Mouse (Mus musculus) liver, embryonic 13.5 days (tissue): ENCODE results near the gene Rasl11b. TPM values are rescaled to one million over a fixed set of nuclear protein-coding genes. Genes with fewer than 3 reads are reported as not detected.

ENCODE experiments used
- ATAC-seq: fragments of 200-750 bp; cut with Nextera tagmentation; 2 replicates; pipeline ENCODE4 v1.8.0; 2017; ENCODE audit warnings: low read depth, mild to moderate bottlenecking, moderate number of reproducible peaks, moderate library complexity
- DNase-seq: peaks from one replicate; pipeline ENCODE4 v3.0.0; 2022
- H3K27ac ChIP-seq: fragments of 300-500 bp; sonication (generic); 2 replicates; pipeline ENCODE4 v1.5.1; 2015; ENCODE audit warnings: moderate library complexity, mild to moderate bottlenecking, inconsistent platforms
- H3K27me3 ChIP-seq: fragments of 300-500 bp; sonication (generic); 2 replicates; pipeline ENCODE4 v1.6.1; 2015; ENCODE audit warnings: mild to moderate bottlenecking, inconsistent platforms
- H3K36me3 ChIP-seq: fragments of 300-500 bp; sonication (generic); 2 replicates; pipeline ENCODE4 v1.6.1; 2015; ENCODE audit warnings: mild to moderate bottlenecking, inconsistent platforms
- H3K4me1 ChIP-seq: fragments of 300-500 bp; sonication (generic); replicated peaks from 2 replicates; pipeline ENCODE4 v1.6.1; 2015; ENCODE audit warnings: inconsistent platforms
- H3K4me2 ChIP-seq: fragments of 300-500 bp; sonication (generic); 2 replicates; pipeline ENCODE4 v1.6.1; 2015; ENCODE audit warnings: inconsistent platforms, mild to moderate bottlenecking, moderate library complexity
- H3K4me3 ChIP-seq: fragments of 300-500 bp; sonication (generic); replicated peaks from 2 replicates; pipeline ENCODE4 v1.5.1; 2015; ENCODE audit warnings: mild to moderate bottlenecking, inconsistent platforms
- H3K9ac ChIP-seq: fragments of 300-500 bp; sonication (generic); 2 replicates; pipeline ENCODE4 v1.6.1; 2015; ENCODE audit warnings: mild to moderate bottlenecking, inconsistent platforms
- H3K9me3 ChIP-seq: fragments of 300-500 bp; sonication (generic); replicated peaks from 2 replicates; pipeline ENCODE4 v1.6.1; 2016; ENCODE audit warnings: inconsistent platforms
- WGBS: fragments of 180-500 bp; shearing (Covaris S2); methylation state at CpG from one replicate; pipeline ENCODE4 v1.1.7; 2015; ENCODE audit not compliant: insufficient replicate concordance; 5-methylcytosine and 5-hydroxymethylcytosine counted together
- polyA plus RNA-seq: library from polyadenylated mRNA; unstranded; fragments of >200 nt; fragmentation: Nextera tagmentation; extraction: Ambion mirVana; gene quantifications from 2 replicates; pipeline ENCODE4 v1.2.1, GENCODE M21; 2015

The Rasl11b gene
- polyA plus RNA-seq, 1 experiment from 2014 or later = 4.3 TPM

DNA sequence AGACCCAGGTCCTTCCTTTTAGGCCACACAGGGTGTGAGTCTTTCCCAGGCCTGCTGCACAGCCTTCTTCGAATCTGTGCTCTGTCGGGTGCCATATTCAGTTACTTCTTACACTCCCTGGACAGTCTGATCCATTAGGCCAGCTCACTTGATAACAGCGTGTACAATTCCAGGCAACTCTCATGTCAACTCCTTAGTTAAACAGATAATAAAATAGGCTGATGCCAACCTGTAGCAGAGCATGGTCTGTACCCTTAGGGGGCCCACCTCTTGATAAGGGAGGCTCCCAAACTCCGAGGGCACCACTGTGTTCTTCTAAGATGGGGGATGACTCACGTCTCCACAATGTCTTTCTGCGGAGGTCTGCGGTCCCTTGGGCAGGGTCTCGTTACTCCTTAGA lies 45.2 kb downstream of the Rasl11b start:
- WGBS = 69% methylated on average over 8 of the region's 8 CpGs
- no peaks in the 10 kb centered on the region for H3K36me3 ChIP-seq
- no peak overlapping the region for H3K4me2 ChIP-seq
- no peak overlapping the region for H3K4me3 ChIP-seq
- no peak overlapping the region for H3K9ac ChIP-seq
- DNase-seq (no peak), ATAC-seq (no peak)
- no peak overlapping the region for H3K27ac ChIP-seq
- no peaks in the 10 kb centered on the region for H3K9me3 ChIP-seq
- H3K27me3 ChIP-seq = no peaks in the 10 kb centered on the region
- H3K4me1 ChIP-seq = peaks cover 2% of the 10 kb centered on the region; the same call in 1 of the 2 replicates

DNA sequence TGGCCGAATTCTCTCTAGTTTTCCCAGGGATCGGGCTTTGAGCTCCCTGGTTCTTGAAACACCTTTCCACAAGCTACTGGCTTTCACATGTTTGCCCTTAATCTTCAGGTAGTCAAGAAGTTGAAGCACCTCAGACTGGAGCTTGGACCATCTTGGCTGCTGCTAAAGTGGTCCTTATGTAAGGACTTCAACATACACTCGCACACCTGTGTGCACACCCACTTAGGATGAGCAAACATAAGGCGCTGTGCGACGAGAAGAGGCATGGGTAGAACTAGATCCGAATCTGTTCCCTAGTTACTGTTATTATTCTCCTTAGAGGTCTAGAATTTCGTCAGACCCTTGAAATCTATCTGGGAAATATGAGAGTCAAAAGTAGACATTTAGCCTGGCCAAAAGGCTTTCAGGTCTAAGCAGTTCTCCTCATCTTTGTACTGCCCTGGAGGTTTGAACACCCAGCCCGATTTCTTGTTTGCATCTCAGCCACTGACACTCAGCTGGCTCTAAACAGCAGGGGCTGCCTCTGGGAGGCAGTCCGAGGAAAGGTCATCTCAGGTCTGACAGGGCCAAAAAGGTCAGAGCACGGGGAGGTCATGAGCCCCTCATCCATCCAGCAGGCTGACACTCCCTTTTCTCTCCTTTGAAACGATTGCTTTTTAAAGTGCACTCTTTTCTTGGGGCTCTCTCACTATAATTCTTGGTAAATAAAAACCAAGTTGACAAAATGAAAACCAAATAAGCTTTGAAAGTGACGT lies 46.0 kb downstream of the Rasl11b start:
- DNase-seq = no peak
- no peak overlapping the region for H3K27ac ChIP-seq
- H3K27me3 ChIP-seq = no peaks in the 10 kb centered on the region
- no peaks in the 10 kb centered on the region for H3K9me3 ChIP-seq
- H3K4me1 ChIP-seq = no peaks in the 10 kb centered on the region; the same call in 1 of the 2 replicates
- 62% methylated on average over 13 of the region's 13 CpGs for WGBS
- H3K9ac ChIP-seq = no peak overlapping the region
- H3K4me2 ChIP-seq = no peak overlapping the region
- no peak overlapping the region for H3K4me3 ChIP-seq
- H3K36me3 ChIP-seq = no peaks in the 10 kb centered on the region
- no peak for ATAC-seq

DNA sequence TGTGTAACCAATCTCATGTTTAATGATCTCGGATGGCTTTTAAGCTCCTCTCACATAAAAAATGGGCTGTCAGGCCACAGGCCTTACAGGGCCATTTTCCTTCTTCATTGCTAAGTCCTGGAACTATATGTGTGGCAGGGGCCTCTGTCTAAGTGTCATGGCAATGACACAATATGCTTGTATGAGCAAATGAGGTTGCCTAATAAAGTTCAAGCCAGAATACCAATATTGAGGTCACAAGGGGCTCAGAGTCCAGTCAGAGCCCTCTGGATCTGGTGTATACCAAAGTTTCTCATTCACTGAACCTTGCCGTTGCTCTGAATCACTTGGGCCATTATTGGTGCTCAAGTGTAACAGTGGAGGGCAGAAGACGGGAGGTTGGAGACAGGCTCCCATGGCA lies 47.6 kb downstream of the Rasl11b start:
- H3K9ac ChIP-seq = no peak overlapping the region
- no peaks in the 10 kb centered on the region for H3K27me3 ChIP-seq
- no peak for ATAC-seq
- H3K9me3 ChIP-seq = no peaks in the 10 kb centered on the region
- H3K36me3 ChIP-seq = no peaks in the 10 kb centered on the region
- DNase-seq = no peak
- H3K4me1 ChIP-seq = no peaks in the 10 kb centered on the region; the same call in 1 of the 2 replicates
- 67% methylated on average over 3 of the region's 3 CpGs for WGBS
- no peak overlapping the region for H3K27ac ChIP-seq
- H3K4me3 ChIP-seq = no peak overlapping the region
- H3K4me2 ChIP-seq = no peak overlapping the region

DNA sequence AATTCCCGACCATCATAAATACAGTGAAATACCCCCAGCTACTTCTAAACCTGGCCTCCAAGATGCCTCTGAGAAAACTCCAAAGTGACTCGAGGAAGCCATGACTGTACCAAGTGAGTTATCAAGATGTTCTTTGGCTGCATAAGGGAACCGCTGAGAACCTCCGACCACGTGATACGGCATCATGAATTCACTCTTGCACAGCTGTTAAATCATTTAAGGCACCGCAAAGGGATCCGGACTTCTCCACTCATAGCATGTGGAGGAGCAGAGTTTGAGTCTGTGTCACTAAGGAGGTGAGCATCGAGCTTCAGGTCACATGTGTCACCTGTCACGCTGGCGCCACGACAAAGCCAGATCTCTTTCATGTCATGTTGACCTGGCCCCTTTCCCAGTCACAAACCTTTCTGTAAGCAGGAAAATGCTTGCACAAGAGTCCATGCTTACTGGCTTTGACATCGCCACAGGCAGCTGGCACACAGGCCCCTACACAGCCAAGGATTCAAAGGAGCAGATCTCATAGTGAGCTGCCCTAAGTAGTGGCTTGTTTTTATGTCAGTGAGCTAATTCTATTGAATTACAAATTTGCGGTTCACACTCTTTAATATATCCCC lies 49.4 kb downstream of the Rasl11b start:
- H3K4me3 ChIP-seq = no peak overlapping the region
- no peak for ATAC-seq
- H3K4me1 ChIP-seq = no peaks in the 10 kb centered on the region; the same call in 1 of the 2 replicates
- H3K9ac ChIP-seq = no peak overlapping the region
- no peak for DNase-seq
- H3K9me3 ChIP-seq = no peaks in the 10 kb centered on the region
- WGBS = 84% methylated on average over 14 of the region's 14 CpGs
- H3K27me3 ChIP-seq = no peaks in the 10 kb centered on the region
- no peak overlapping the region for H3K4me2 ChIP-seq
- no peaks in the 10 kb centered on the region for H3K36me3 ChIP-seq
- H3K27ac ChIP-seq = no peak overlapping the region

DNA sequence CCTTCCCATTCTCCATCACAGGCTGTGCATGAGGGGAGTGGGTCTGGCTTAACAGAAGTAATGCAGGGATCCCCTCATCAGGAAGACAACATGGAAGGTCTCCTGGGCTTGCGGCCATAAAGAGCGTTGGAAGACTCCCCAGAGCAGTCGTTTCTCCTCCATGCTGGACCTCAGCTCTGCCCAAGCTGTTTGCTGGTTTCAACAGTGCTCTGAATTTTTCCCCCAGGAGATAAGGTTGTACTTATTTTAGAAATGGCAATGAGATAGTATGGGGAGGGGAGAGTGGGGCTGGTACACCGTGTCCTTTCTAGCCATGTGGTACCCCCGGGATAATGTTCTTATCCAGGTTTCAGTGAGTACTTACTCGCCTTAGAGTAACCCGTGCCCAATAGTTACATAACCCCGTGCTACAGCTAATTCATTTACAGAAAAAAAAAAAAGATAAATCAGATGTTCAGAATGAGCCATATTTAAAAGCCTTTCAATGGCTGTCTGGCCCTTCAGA lies 50.6 kb downstream of the Rasl11b start:
- H3K36me3 ChIP-seq = no peaks in the 10 kb centered on the region
- no peak overlapping the region for H3K4me2 ChIP-seq
- no peak overlapping the region for H3K27ac ChIP-seq
- ATAC-seq = no peak
- H3K9ac ChIP-seq = no peak overlapping the region
- WGBS = 80% methylated on average over 8 of the region's 8 CpGs
- no peaks in the 10 kb centered on the region for H3K27me3 ChIP-seq
- no peak overlapping the region for H3K4me3 ChIP-seq
- no peaks in the 10 kb centered on the region; the same call in 1 of the 2 replicates for H3K4me1 ChIP-seq
- no peak for DNase-seq
- H3K9me3 ChIP-seq = no peaks in the 10 kb centered on the region

DNA sequence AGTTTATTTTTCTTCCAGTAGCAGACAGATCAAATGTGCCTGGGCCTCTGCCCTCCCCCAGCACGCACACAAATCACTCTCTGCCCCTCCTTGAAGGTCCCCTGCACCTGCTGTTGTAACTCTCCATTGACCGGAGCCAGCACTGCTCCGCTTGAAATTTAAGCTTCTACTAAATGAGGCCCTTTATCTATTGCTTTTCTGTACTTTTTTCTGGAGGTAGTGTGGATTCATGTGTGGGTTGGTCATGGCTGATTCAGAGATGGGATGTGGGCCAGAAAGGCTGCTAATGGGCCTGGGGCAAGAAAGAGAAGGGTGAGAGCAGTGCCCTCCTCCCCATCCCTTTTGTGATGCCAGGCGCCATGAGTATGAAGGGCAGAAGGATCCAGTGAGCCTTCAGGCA lies 51.4 kb downstream of the Rasl11b start:
- Histone ChIP-seq H3K27me3 (no peaks in the 10 kb centered on the region), H3K4me1 (no peaks in the 10 kb centered on the region; the same call in 1 of the 2 replicates), H3K9me3 (no peaks in the 10 kb centered on the region), H3K27ac (no peak overlapping the region), H3K4me3 (no peak overlapping the region), H3K36me3 (no peaks in the 10 kb centered on the region), H3K4me2 (no peak overlapping the region), H3K9ac (no peak overlapping the region)
- no peak for DNase-seq
- no peak for ATAC-seq
- 72% methylated on average over 4 of the region's 4 CpGs for WGBS

DNA sequence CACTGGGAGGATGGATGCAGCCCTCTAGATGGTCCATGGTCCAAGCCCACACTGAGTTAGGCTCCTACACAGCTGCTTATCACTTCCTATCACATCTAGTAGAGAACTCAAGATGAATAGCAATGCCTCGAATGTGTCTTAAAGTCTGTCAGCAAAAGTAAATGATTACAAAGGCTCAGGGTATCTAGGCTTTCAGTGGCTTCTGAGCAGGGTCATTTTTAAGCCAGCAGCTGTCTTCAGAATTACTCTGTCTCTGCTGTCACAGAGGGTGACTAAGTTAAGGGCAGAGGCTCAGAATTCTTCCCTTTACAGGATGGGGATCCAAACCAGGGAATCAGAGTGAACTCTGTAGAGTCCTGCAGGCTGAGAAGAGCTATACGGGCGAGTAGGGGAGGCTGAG lies 51.9 kb downstream of the Rasl11b start:
- H3K4me2 ChIP-seq = no peak overlapping the region
- ATAC-seq (no peak), DNase-seq (no peak)
- no peak overlapping the region for H3K27ac ChIP-seq
- H3K4me3 ChIP-seq = no peak overlapping the region
- no peaks in the 10 kb centered on the region for H3K36me3 ChIP-seq
- no peaks in the 10 kb centered on the region; the same call in 1 of the 2 replicates for H3K4me1 ChIP-seq
- no peaks in the 10 kb centered on the region for H3K27me3 ChIP-seq
- 59% methylated on average over 3 of the region's 3 CpGs for WGBS
- no peak overlapping the region for H3K9ac ChIP-seq
- no peaks in the 10 kb centered on the region for H3K9me3 ChIP-seq

Other genes starting within 250 kb of the Rasl11b start
- 23.4 and 30.3 TPM in 2 replicates for gene Usp46, start 126.9 kb upstream of the Rasl11b start, polyA plus RNA-seq